Mouse (Mus musculus) heart, postnatal 0 days (tissue): ENCODE results near the gene 2410131K14Rik.

Experiments used
- CTCF ChIP-seq: IDR thresholded peaks from 2 replicates; pipeline ENCODE4 v1.5.1; 2016; ENCODE audit warnings: antibody characterized with exemption, control low read depth, low read depth
- EP300 ChIP-seq: IDR thresholded peaks from 2 replicates; pipeline ENCODE4 v1.6.1; 2016; ENCODE audit warnings: antibody characterized with exemption, low read depth

- TF ChIP-seq EP300 (no peak), CTCF (no peak)
These were observed 15.6 kb downstream of the 2410131K14Rik start for GRCm38 (mm10) chr5:118260642-118261041.
